Mouse (Mus musculus) right cerebral cortex, adult 2 months (tissue): ENCODE measurements around the gene Etl4.

Experiments used
- DNase-seq, 2 experiments: peaks; one replicate each; pipeline ENCODE4 v3.0.0; 2021 to 2022; ENCODE audit warnings: low spot score in 2 of 2

Gene Etl4

DNA sequence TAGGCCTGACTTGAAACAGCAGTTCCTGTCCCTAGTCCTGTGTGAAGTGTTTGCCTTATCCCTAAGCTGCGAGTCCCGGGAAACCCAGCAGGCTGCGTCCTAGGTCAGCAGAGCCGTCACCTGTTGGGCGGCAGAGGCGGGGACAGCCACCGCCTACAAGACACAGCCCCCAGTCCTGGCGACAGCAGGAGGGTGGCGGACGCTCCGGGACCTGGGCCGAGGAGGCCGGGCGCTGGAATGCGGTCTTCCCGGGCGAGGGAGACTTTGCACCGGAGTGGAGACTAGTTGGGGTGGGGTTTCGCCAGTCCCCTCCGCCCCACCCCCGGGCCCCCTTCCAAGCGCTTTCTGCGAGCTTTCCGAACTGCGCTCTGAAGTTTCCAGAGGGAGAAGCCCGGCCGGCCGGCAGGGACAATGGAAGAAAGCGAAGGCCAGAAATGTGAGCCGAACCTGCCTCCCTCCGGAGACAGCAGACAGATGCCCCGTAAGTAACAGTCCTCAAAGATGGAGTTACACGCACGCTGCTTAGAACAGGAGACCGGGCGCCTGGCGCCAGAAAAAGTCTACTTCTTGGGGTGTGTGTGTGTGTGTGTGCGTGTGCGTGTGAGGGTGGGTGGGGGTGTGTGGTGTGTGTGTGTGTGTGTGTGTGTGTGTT is 610.0 kb downstream of the Etl4 start:
- DNase-seq, result peak in 1 of 2 experiments; percentile 13

GRCm38 (mm10) chr2:20520099-20520475 is 610.5 kb downstream of the Etl4 start:
- peak in 1 of 2 experiments; percentile 15 for DNase-seq

GRCm38 (mm10) chr2:20520636-20521595 is 611.3 kb downstream of the Etl4 start:
- DNase-seq, result peak; percentile 37 to 49

DNA sequence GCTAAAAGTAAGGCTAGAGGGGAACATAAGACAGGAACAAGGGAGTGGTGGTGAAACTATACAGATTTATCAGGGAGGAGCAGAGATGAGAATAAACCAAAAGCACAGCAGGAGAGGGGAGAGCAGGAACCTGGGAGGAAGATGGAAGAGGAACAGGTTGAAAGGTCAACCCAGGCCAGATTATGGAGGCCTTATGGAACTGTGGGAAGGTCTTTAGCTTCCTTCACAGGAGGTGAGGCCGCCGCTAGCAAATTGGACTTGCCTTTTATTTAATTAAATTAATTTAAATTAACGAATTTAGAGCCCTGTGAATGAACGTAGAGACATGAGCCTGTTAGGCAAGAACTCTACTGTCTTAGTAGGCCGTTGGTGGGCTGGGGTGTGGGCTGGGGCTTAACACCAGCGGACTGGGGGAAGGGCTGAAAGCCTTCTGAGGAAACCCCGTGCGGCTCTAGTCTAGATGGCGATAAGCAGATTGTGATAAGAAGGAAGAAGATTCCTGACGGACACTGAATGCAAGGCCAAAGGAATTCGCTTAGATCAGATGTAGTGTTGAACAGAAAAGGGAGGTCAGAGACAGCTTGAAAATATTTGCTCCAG is 612.2 kb downstream of the Etl4 start:
- DNase-seq, result no peak

GRCm38 (mm10) chr2:20523636-20524035 is 614.1 kb downstream of the Etl4 start:
- DNase-seq, result no peak

GRCm38 (mm10) chr2:20525879-20526593 is 616.5 kb downstream of the Etl4 start:
- no peak for DNase-seq

GRCm38 (mm10) chr2:20526856-20527255 is 617.3 kb downstream of the Etl4 start:
- no peak for DNase-seq

- DNase-seq, result no peak
Observed at GRCm38 (mm10) chr2:20532623-20533022, 623.0 kb downstream of the Etl4 start.

DNA sequence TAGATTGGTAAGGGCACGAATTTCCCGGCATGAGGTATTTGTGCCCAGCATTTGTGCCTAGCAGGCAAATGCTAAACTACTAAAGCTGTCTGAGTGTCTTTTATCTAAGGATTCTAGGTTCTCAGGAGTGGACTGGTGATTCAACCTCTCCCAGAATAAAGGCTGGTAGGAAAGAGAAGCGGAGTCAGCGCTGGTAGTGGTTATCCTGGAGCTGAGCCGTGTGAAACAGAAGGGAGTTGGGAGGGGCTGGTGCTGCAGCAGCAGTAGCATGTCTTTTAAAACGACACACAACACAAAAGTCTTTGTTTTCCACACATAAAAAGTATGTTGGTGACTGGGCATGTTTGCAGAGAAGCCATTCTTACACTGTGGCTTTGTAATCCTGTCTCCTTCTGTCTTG is 628.2 kb downstream of the Etl4 start:
- no peak for DNase-seq

- no peak for DNase-seq
Observed at GRCm38 (mm10) chr2:20538871-20539270, 629.3 kb downstream of the Etl4 start.

DNA sequence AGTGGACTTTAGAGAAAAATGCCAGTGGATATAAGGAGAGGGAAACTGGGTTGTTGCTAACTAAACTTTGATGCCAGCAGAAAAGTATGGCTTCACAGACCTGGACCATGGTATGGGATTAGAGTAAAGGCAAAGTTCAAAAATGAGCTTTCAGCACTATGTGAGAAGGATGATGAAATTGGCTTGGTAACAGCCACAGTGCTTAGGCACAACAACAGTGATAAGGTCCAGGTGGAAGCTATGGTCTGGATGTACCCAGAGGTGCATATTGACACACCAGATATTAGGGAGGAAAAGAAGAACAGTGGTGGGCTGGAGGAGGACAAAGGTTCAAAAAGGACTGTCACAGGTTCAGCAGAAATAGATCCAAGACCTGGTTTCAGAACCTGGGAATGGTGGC is 631.7 kb downstream of the Etl4 start:
- no peak for DNase-seq

GRCm38 (mm10) chr2:20542286-20542685 is 632.7 kb downstream of the Etl4 start:
- no peak for DNase-seq

DNA sequence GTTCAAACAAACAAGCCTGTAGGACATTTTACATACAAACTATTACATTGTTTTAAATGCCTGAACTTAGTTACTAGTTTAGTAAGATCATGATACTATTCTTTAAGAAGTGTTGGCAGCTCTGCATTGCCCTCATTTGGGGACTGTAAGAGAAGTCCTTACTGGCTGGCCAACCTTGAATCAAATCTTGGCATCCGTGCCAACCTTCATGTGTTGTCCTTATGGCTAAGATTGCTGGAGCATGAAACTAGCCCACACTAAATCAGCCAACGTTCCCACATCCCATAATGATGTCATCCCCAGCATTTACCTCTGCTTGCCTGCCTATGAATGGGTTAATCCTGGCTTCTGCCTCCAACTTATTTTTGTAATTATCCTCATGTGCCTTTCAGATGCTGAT is 636.0 kb downstream of the Etl4 start:
- DNase-seq, result no peak

DNA sequence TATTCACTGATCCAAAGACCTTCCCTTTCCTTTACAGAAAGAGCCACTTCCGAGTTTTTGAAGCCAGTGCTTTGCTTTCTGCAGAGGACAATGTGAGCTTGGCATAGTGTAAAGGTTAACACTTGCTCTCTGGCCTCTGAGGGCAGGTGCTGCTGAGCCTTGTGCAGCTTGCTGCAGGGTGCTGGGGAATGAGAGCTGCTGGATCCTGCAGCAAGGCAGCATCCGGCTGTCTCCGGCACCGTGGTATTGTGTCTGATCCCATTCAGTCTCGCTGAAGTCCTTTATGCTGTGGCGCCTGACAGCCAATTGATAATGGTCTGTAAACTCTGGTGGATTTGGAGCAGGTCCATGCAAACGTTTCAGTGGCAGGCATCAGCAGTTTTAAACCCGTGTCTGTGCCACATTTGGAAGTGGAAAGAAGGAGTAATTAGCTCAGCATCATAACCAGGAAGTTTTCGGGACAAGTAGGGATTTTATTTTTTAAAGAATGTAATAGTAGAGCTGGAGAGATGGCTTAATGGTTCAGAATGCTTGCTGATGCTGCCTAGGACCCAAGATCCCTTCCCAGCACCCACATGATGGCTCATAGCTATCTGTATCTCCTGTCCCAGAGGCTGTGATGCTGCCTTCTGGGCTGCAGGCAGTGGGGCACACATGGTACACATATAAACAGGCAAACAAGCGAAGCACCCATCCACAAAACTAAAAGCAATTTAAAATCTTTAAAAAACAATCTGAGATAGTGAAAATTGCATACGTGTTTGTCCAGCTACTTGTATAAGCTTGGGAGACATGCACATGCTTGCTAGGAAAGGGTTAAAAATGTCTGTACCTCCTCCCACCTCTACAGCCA is 637.1 kb downstream of the Etl4 start:
- peak in 1 of 2 experiments; percentile 13 for DNase-seq

GRCm38 (mm10) chr2:20547349-20547677 is 637.7 kb downstream of the Etl4 start:
- no peak for DNase-seq

GRCm38 (mm10) chr2:20547686-20548624 is 638.4 kb downstream of the Etl4 start:
- DNase-seq, result no peak

GRCm38 (mm10) chr2:20549065-20549464 is 639.5 kb downstream of the Etl4 start:
- no peak for DNase-seq

DNA sequence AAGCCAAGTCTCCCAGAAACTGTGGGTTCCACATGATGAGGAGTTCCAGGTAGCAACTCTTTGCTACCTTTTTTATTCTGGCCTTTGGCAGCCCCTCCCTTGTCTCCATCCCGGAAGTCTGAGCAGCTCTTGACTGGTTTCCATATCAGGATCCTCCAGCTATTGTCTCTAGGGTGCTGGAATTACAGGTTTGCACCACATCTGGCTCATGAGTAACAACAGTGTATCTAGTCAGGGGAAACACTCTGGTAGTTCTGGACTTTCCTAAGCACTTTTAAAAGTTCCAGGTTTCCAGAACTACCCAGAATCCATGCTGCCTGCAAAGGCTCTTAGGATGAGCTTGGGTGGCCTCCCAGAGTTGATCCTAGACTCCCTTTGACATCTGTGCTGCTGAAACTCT is 640.4 kb downstream of the Etl4 start:
- no peak for DNase-seq

- no peak for DNase-seq
Observed at GRCm38 (mm10) chr2:20555706-20556105, 646.1 kb downstream of the Etl4 start.

DNA sequence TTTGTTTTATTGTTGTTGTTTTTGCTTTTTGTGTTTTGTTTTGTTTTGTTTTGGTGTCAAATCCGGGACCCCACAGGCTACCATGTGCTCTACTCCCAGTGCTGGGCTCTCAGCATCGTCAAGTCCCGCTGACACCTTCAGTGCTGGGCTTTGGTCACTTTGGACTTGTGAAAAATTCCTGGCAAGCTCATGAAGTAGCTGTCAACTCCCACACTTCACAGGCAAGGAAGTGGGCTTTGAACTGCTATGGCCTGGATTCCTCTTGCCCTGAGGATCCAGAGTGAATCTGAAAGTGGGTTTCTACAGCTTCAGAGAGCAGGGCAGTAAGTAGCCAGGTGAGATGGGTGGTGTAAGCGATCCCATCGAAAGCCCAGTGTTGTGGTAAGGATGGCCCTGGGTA is 649.5 kb downstream of the Etl4 start:
- DNase-seq, result no peak
